Mouse (Mus musculus) brain, embryonic 14.5 days (tissue): ENCODE data around the gene Wdr5b.

ENCODE experiments used
- CTCF ChIP-seq: fragments of 200-500 bp; IDR thresholded peaks from 2 replicates; pipeline ENCODE4 v1.5.1; 2012; ENCODE audit warnings: inconsistent platforms, mild to moderate bottlenecking, moderate library complexity, borderline replicate concordance; ENCODE audit not compliant: insufficient read depth, insufficient read length; ENCODE audit errors: extremely low read depth
- POLR2A ChIP-seq: fragments of 200-500 bp; IDR thresholded peaks from 2 replicates; pipeline ENCODE4 v1.6.1; 2012; ENCODE audit warnings: mild to moderate bottlenecking, inconsistent platforms, borderline replicate concordance; ENCODE audit not compliant: poor library complexity, insufficient read depth, insufficient read length, severe bottlenecking; ENCODE audit errors: extremely low read depth

DNA sequence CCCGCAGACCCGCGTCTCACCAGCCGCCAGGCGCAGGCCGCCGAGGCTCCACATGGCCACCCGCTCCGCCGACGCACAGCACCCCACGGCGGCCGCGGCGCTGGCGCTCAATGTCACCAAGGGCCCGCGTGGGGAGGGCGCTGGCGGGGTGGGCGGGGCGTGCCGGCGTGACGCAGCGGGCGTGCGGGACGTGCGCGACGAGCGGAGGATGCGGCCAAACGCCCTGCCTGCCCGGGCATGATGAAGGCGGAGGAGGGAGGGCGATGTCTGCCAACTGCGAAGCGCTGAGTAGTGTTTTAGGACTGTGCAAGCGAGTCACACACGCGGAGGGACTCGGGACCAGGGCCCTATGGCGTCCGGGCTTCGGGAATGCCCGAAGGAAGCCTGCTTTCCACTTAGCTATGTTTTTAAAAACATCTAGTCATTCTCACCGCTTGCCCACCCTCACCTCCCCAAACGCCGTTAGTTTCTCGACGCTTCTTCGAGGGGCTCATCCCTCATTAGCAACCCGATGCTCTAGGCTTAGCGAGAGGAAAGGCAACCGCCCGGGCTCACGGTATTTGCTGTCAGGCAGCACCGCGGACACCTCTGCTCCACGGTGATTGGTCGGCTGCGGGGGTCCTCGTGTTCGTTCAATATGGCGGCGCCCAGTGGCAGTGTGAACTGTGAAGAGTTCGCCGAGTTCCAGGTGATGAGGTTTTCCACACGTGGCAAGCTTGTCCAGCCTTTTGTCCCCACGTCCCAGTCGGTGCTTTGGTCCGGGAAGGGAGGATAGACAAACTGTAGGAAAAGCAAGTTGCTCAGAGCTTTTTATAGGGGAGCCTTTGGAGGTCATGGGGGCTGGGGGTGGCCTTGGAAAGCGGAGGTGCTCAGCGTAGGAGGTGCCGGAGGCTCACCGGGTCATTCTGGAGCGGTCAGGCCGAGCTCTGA, 30.7 kb downstream of the Wdr5b start, which contains the start of the genes Fam162a and Ccdc58:
- no peak for TF ChIP-seq CTCF
- peak; percentile 90 for TF ChIP-seq POLR2A
